Mouse (Mus musculus): Measurements from ENCODE around the gene Gm45062. TPM values are rescaled to one million over a fixed set of nuclear protein-coding genes. Genes with fewer than 3 reads are reported as not detected.

Gene Gm45062
- total and polyA plus RNA-seq, 3 experiments, result 2.7 to 4.1 (median 3.2) TPM

DNA sequence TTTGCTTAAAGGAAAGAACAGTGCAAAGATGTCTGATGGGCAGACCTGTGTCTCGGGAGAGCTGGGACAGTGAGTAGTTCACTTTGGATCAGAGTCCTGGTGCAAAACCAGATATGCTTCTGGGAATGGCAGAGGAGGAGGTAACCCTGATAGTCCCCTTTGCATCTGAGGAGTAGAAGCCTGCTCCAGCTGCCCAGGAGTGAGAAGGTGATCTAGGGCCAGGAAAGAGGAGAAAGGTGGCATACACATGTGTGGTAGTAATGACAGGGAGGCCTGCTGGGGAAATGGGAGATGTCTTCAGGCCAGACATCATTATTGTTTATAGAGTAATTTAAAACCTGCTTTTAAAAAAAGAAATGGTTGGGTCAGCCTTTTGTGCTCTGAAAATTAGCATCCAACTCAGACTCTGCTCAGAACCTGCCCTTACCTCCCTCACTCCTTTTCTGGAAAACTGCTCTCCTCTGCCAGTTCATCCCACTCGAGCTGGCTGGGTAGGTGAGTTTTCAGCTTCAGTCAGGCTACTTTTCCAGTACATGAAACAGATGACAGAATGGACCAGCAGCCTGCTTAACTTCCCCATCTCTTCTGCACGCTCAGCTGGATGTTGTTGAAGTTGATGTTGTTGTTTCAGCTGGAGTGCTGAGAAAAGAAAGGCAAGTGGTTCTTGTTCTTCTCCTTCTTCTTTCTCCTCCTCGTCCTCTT lies 160.4 kb downstream of the Gm45062 start:
- TF ChIP-seq IRF4 (IDR thresholded peaks at IDR 0.05; ENCODE audit: low read depth, low read length) (no peak), POLR2A (IDR thresholded peaks at IDR 0.05; ENCODE audit: low read depth, low read length) (no peak), RCOR1 (conservative IDR thresholded peaks at IDR 0.05; ENCODE audit: low read depth, low read length) (no peak), SMC3 (IDR thresholded peaks at IDR 0.05; ENCODE audit: low read depth, low read length) (no peak), CHD2 (IDR thresholded peaks at IDR 0.05; ENCODE audit: low read length) (no peak), ZMIZ1 (IDR thresholded peaks at IDR 0.05; ENCODE audit: low read depth, low read length) (no peak), UBTF (IDR thresholded peaks at IDR 0.05; ENCODE audit: low read depth, low read length) (no peak), MAFK (IDR thresholded peaks at IDR 0.05; ENCODE audit: insufficient replicate concordance, low read length) (no peak), KAT2A (IDR thresholded peaks at IDR 0.05; ENCODE audit: insufficient replicate concordance, low read length) (no peak), MAZ (IDR thresholded peaks at IDR 0.05; ENCODE audit: low read depth, low read length) (no peak), ZKSCAN1 (IDR thresholded peaks at IDR 0.05; ENCODE audit: borderline replicate concordance, low read depth, low read length) (no peak), MYC (IDR thresholded peaks at IDR 0.05; ENCODE audit: low read depth, low read length) (no peak), BHLHE40 (IDR thresholded peaks at IDR 0.05; ENCODE audit: low read depth, low read length) (no peak), JUND (conservative IDR thresholded peaks at IDR 0.05; ENCODE audit: low read depth, low read length) (no peak), NELFE (IDR thresholded peaks at IDR 0.05; ENCODE audit: low read depth, low read length) (no peak)
- Histone ChIP-seq H3K4me1 (ENCODE audit: control insufficient read depth in 1 of 2, insufficient read depth in 2 of 2) (peaks cover 9 to 36% of the 10 kb centered on the region in 2 experiments; a peak in 3 of 4 replicates), H3K27me3 (replicated peaks) (no peaks in the 10 kb centered on the region), H3K4me3 (replicated peaks in 1 of 3; ENCODE audit: low read depth in 2 of 3, low read length in 2 of 3, poor library complexity in 1 of 3) (no peak overlapping the region), H3K27ac (ENCODE audit: insufficient read depth, low read depth) (no peak overlapping the region), H3K79me2 (replicated peaks; ENCODE audit: control insufficient read depth, extremely low read depth, insufficient read depth, poor library complexity, severe bottlenecking) (no peaks in the 10 kb centered on the region), H3K4me2 (ENCODE audit: insufficient read depth, low read depth, poor library complexity, severe bottlenecking) (no peak overlapping the region), H3K9me3 (replicated peaks; ENCODE audit: low read length) (no peaks in the 10 kb centered on the region), H3K9ac (ENCODE audit: insufficient read depth, low read depth) (no peak overlapping the region), H3K36me3 (replicated peaks in 1 of 2; ENCODE audit: control insufficient read depth in 1 of 2, insufficient read depth in 1 of 2, low read length in 1 of 2) (no peaks in the 10 kb centered on the region)
- peak; percentile 15 for DNase-seq (ENCODE audit: extremely low read depth)
- in situ Hi-C loops (cut with MboI; ENCODE audit: low pct_ligation_motif_present, low pct_unique_long_range_greater_than_20kb, low sequenced_read_pairs), result no loop called here
- dilution Hi-C loops (cut with MboI; ENCODE audit: extremely low pct_ligation_motif_present, extremely low pct_unique_long_range_greater_than_20kb, low sequenced_read_pairs), result no loop called here

GRCm38 (mm10) chr6:8420187-8420503 lies 160.9 kb downstream of the Gm45062 start:
- Histone ChIP-seq H3K9me3 (replicated peaks; ENCODE audit: low read length) (no peaks in the 10 kb centered on the region), H3K36me3 (replicated peaks in 1 of 2; ENCODE audit: control insufficient read depth in 1 of 2, insufficient read depth in 1 of 2, low read length in 1 of 2) (no peaks in the 10 kb centered on the region), H3K9ac (ENCODE audit: insufficient read depth, low read depth) (no peak overlapping the region), H3K27ac (ENCODE audit: insufficient read depth, low read depth) (no peak overlapping the region), H3K4me1 (ENCODE audit: control insufficient read depth in 1 of 2, insufficient read depth in 2 of 2) (peaks cover 9 to 36% of the 10 kb centered on the region in 2 experiments; a peak in 3 of 4 replicates), H3K4me3 (replicated peaks in 1 of 3; ENCODE audit: low read depth in 2 of 3, low read length in 2 of 3, poor library complexity in 1 of 3) (no peak overlapping the region), H3K27me3 (replicated peaks) (no peaks in the 10 kb centered on the region), H3K79me2 (replicated peaks; ENCODE audit: control insufficient read depth, extremely low read depth, insufficient read depth, poor library complexity, severe bottlenecking) (no peaks in the 10 kb centered on the region), H3K4me2 (ENCODE audit: insufficient read depth, low read depth, poor library complexity, severe bottlenecking) (no peak overlapping the region)
- in situ Hi-C loops (cut with MboI; ENCODE audit: low pct_ligation_motif_present, low pct_unique_long_range_greater_than_20kb, low sequenced_read_pairs), result no loop called here
- DNase-seq (ENCODE audit: extremely low read depth), result no peak
- dilution Hi-C loops (cut with MboI; ENCODE audit: extremely low pct_ligation_motif_present, extremely low pct_unique_long_range_greater_than_20kb, low sequenced_read_pairs), result no loop called here
- TF ChIP-seq USF1 (IDR thresholded peaks at IDR 0.05; ENCODE audit: low read depth, low read length) (no peak), ZC3H11A (IDR thresholded peaks at IDR 0.05; ENCODE audit: low read depth, low read length) (no peak), EP300 (IDR thresholded peaks at IDR 0.05; ENCODE audit: low read length) (peak; percentile 70), E2F4 (IDR thresholded peaks at IDR 0.05; ENCODE audit: insufficient replicate concordance, low read depth, low read length) (no peak), BHLHE40 (IDR thresholded peaks at IDR 0.05; ENCODE audit: low read depth, low read length) (no peak), JUN (IDR thresholded peaks at IDR 0.05; ENCODE audit: insufficient read depth, low read depth, low read length) (peak; percentile 59), MEF2A (IDR thresholded peaks at IDR 0.05; ENCODE audit: borderline replicate concordance, low read depth, low read length) (peak; percentile 89), CTCF (conservative IDR thresholded peaks at IDR 0.05 in 1 of 2, IDR thresholded peaks at IDR 0.05 in 1 of 2; ENCODE audit: low read depth in 2 of 2, low read length in 2 of 2) (no peak), GABPA (IDR thresholded peaks at IDR 0.05; ENCODE audit: insufficient replicate concordance, low read depth, low read length) (no peak), ETS1 (conservative IDR thresholded peaks at IDR 0.05; ENCODE audit: low read depth, low read length) (peak; percentile 35; the same call in 1 of the 2 replicates), JUND (conservative IDR thresholded peaks at IDR 0.05; ENCODE audit: low read depth, low read length) (peak; percentile 54; the same call in 1 of the 2 replicates), IRF4 (IDR thresholded peaks at IDR 0.05; ENCODE audit: low read depth, low read length) (peak; percentile 72), MXI1 (IDR thresholded peaks at IDR 0.05; ENCODE audit: low read depth, low read length) (no peak), NELFE (IDR thresholded peaks at IDR 0.05; ENCODE audit: low read depth, low read length) (no peak)
